Mouse (Mus musculus) urinary bladder, postnatal 10 days (tissue): Measurements from ENCODE around the gene Efemp2.

Source experiments
- DNase-seq: peaks from one replicate; pipeline ENCODE4 v3.0.0; 2022; ENCODE audit warnings: low spot score

The Efemp2 gene

GRCm38 (mm10) chr19:5455037-5455436 lies 18.7 kb upstream of the Efemp2 start:
- no peak for DNase-seq

- DNase-seq: no peak
Measured at GRCm38 (mm10) chr19:5455568-5455967, 18.2 kb upstream of the Efemp2 start.

- no peak for DNase-seq
Measured at GRCm38 (mm10) chr19:5456241-5456921, 17.4 kb upstream of the Efemp2 start.

- DNase-seq: peak; percentile 75
Measured at GRCm38 (mm10) chr19:5456922-5457745, 16.6 kb upstream of the Efemp2 start.

GRCm38 (mm10) chr19:5457746-5458442 lies 15.9 kb upstream of the Efemp2 start, which contains the start of gene Ccdc85b:
Gene Ccdc85b (minus strand): TSS chr19:5457894.
- DNase-seq: no peak

GRCm38 (mm10) chr19:5459019-5459418 lies 14.7 kb upstream of the Efemp2 start:
- no peak for DNase-seq

- no peak for DNase-seq
Measured at GRCm38 (mm10) chr19:5459896-5460295, 13.9 kb upstream of the Efemp2 start.

- DNase-seq: peak; percentile 54
Measured at GRCm38 (mm10) chr19:5460465-5460911, 13.3 kb upstream of the Efemp2 start, which contains the start of gene Fibp. Gene Fibp (plus strand): TSS chr19:5460615.

- no peak for DNase-seq
Measured at GRCm38 (mm10) chr19:5461411-5461810, 12.3 kb upstream of the Efemp2 start.

GRCm38 (mm10) chr19:5463212-5463611 lies 10.5 kb upstream of the Efemp2 start:
- DNase-seq: no peak

- no peak for DNase-seq
Measured at GRCm38 (mm10) chr19:5463791-5464562, 9.8 kb upstream of the Efemp2 start.

- DNase-seq: no peak
Measured at GRCm38 (mm10) chr19:5465037-5465436, 8.7 kb upstream of the Efemp2 start.

- no peak for DNase-seq
Measured at GRCm38 (mm10) chr19:5466916-5467500, 6.7 kb upstream of the Efemp2 start.

- DNase-seq: no peak
Measured at GRCm38 (mm10) chr19:5468374-5468773, 5.4 kb upstream of the Efemp2 start, which contains the start of gene Ctsw. Gene Ctsw (minus strand): TSS chr19:5468507.

GRCm38 (mm10) chr19:5471846-5472245 lies 1.9 kb upstream of the Efemp2 start:
- no peak for DNase-seq

- no peak for DNase-seq
Measured at GRCm38 (mm10) chr19:5472857-5473256, 897 bp upstream of the Efemp2 start.

- DNase-seq: no peak
Measured at GRCm38 (mm10) chr19:5474281-5475068, 721 bp downstream of the Efemp2 start.

GRCm38 (mm10) chr19:5475069-5475714 lies 1.4 kb downstream of the Efemp2 start:
- no peak for DNase-seq

- no peak for DNase-seq
Measured at GRCm38 (mm10) chr19:5477004-5477667, 3.4 kb downstream of the Efemp2 start.
